Comparison of ENCODE assay signal across 19 mouse cellular contexts in the genomic region with DNA sequence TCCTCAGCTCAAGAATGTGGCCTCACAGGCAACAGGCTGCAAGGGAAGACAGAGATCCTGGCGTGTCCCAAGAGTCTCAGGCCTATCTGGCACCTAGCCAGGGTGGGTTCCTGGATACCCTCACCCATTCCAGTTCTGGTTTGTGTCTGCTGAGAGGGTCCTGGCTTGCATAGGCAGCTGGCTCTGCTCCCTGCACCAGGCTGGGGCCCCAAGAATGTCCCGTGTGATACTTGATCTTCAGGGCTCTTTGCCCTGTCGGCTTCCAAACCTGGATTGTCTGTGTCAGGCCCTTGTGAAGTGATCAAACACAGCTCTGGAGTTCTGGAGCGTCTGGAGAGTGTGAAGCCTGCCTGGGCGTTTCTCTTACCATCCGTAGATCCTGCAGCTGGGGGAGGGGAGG. TPM values are rescaled to one million over a fixed set of nuclear protein-coding genes. Genes with fewer than 3 reads are reported as not detected.
DNase-seq lines count a peak whose midpoint lies in the region; ATAC-seq lines count a peak whose summit lies in the region.
"Had no signal": no experiment of that assay in that cellular context is flagged by ENCODE, and none has a peak within 500 bp of the region (broad histone marks: within the 10 kb centered on the region; RNA-seq: fewer than 3 reads in every experiment).

No protein-coding gene starts in this region.

- 0 out of 2 replicates have a peak overlapping the region, but pooled peaks have one; percentile 11 for H3K4me2 ChIP-seq in heart, embryonic 12.5 days
- H3K4me2 ChIP-seq in intestine, embryonic 16.5 days (ENCODE audit: low read depth, low read length): no peak overlapping the region
- H3K4me2 ChIP-seq: hindbrain, embryonic 14.5 days; kidney, embryonic 15.5 days; liver, embryonic 15.5 days; neural tube, embryonic 13.5 days had no signal

- H3K27ac ChIP-seq in heart, embryonic 12.5 days (ENCODE audit: poor library complexity, severe bottlenecking): no peak overlapping the region
- no peak overlapping the region for H3K27ac ChIP-seq in intestine, embryonic 16.5 days (ENCODE audit: low read length)
- H3K27ac ChIP-seq: hindbrain, embryonic 14.5 days; kidney, embryonic 15.5 days; layer of hippocampus, adult 2 months; liver, embryonic 15.5 days; neural tube, embryonic 13.5 days had no signal

- DNase-seq in heart, postnatal 4 days: no peak
- peak; percentile 23 for DNase-seq in retina, postnatal 1 day
- DNase-seq in retina, embryonic 14.5 days (ENCODE audit: low spot score): no peak
- no peak for DNase-seq in ovary, adult 18-20 months (ENCODE audit: low spot score)
- DNase-seq in thymus, postnatal 25 days: no peak
- DNase-seq: cerebellum, postnatal 25 days; lung, postnatal 4 days; right cerebral cortex, adult 18-20 months; spleen, adult 18-20 months had no signal

- H3K36me3 ChIP-seq in heart, embryonic 12.5 days: no peaks in the 10 kb centered on the region
- H3K36me3 ChIP-seq in intestine, embryonic 16.5 days (ENCODE audit: control insufficient read depth, insufficient read depth, low read length): no peaks in the 10 kb centered on the region
- H3K36me3 ChIP-seq: kidney, embryonic 15.5 days; liver, embryonic 15.5 days; neural tube, embryonic 13.5 days had no signal

- H3K9me3 ChIP-seq in heart, embryonic 12.5 days (replicated peaks): no peaks in the 10 kb centered on the region
- no peaks in the 10 kb centered on the region for H3K9me3 ChIP-seq in intestine, embryonic 16.5 days (ENCODE audit: control insufficient read depth, low read length)
- H3K9me3 ChIP-seq: kidney, embryonic 15.5 days; liver, embryonic 15.5 days; neural tube, embryonic 13.5 days had no signal

- H3K4me3 ChIP-seq in heart, embryonic 12.5 days: no peak overlapping the region
- no peak overlapping the region for H3K4me3 ChIP-seq in intestine, embryonic 16.5 days (ENCODE audit: low read length)
- H3K4me3 ChIP-seq: kidney, embryonic 15.5 days; layer of hippocampus, adult 2 months; liver, embryonic 15.5 days; neural tube, embryonic 13.5 days had no signal

- H3K27me3 ChIP-seq in heart, embryonic 12.5 days (replicated peaks): no peaks in the 10 kb centered on the region
- no peaks in the 10 kb centered on the region for H3K27me3 ChIP-seq in intestine, embryonic 16.5 days (replicated peaks; ENCODE audit: control insufficient read depth, insufficient read depth, low read length)
- H3K27me3 ChIP-seq: kidney, embryonic 15.5 days; liver, embryonic 15.5 days; neural tube, embryonic 13.5 days had no signal

- WGBS in heart, embryonic 12.5 days: 9% methylated on average over 6 of the region's 6 CpGs
- WGBS in intestine, embryonic 16.5 days: 23% methylated on average over 6 of the region's 6 CpGs

- peak; percentile 38; the same call in 1 of the 2 replicates for ATAC-seq in heart, embryonic 12.5 days (ENCODE audit: insufficient number of reproducible peaks, low FRiP score)
- peak; percentile 70 for ATAC-seq in intestine, embryonic 16.5 days

- H3K4me1 ChIP-seq in heart, embryonic 12.5 days (replicated peaks): peaks cover 19% of the 10 kb centered on the region
- H3K4me1 ChIP-seq in intestine, embryonic 16.5 days (ENCODE audit: control insufficient read depth, insufficient read depth, low read length): peaks cover 4% of the 10 kb centered on the region; the same call in 1 of the 2 replicates
- H3K4me1 ChIP-seq: kidney, embryonic 15.5 days; liver, embryonic 15.5 days had no signal

- H3K9ac ChIP-seq in heart, embryonic 12.5 days: no peak overlapping the region
- no peak overlapping the region for H3K9ac ChIP-seq in intestine, embryonic 16.5 days (ENCODE audit: low read depth, low read length)
- H3K9ac ChIP-seq: hindbrain, embryonic 14.5 days; kidney, embryonic 15.5 days; liver, embryonic 15.5 days; neural tube, embryonic 13.5 days had no signal

RNA-seq across cellular contexts. Expression of a gene that starts 22.2 kb away (rescaled TPM):
- polyA plus RNA-seq in heart, embryonic 12.5 days (2016; fragmentation: Nextera tagmentation; extraction: Ambion mirVana): not detected in 2 replicates
- total RNA-seq in heart, postnatal 4 days (2021): not detected
- not detected in 2 replicates for polyA plus RNA-seq in intestine, embryonic 16.5 days (2015; fragmentation: Nextera tagmentation; extraction: Ambion mirVana)
- total RNA-seq: adrenal gland, postnatal 4 days; heart, adult 8-10 months; layer of hippocampus, adult 2 months had no signal
- polyA plus RNA-seq: hindbrain, embryonic 14.5 days; kidney, embryonic 15.5 days; liver, embryonic 15.5 days; neural tube, embryonic 13.5 days; testis, adult 2 months had no signal
